Mouse (Mus musculus): ENCODE data around the gene Traf3ip3. TPM values are rescaled to one million over a fixed set of nuclear protein-coding genes. Genes with fewer than 3 reads are reported as not detected.

Traf3ip3 gene
- total and polyA plus RNA-seq, 2 experiments from 2014 or later: 1.6 to 1.8 TPM

GRCm38 (mm10) chr1:193211371-193211770 lies 9.9 kb upstream of the Traf3ip3 start:
- Histone ChIP-seq H3K36me3 (ENCODE audit: insufficient read depth) (no peaks in the 10 kb centered on the region), H3K4me2 (ENCODE audit: low read depth) (no peak overlapping the region), H3K9me3 (ENCODE audit: low read length) (no peaks in the 10 kb centered on the region), H3K4me1 (ENCODE audit: insufficient read depth) (no peaks in the 10 kb centered on the region), H3K4me3 (ENCODE audit: low read depth, low read length) (no peak overlapping the region), H3K9ac (no peak overlapping the region), H3K27ac (ENCODE audit: low read depth, low read length) (no peak overlapping the region), H3K27me3 (ENCODE audit: insufficient read depth, low read length) (no peaks in the 10 kb centered on the region)
- WGBS: 74% methylated on average over 5 of the region's 5 CpGs
- TF ChIP-seq CTCF (IDR thresholded peaks at IDR 0.05; ENCODE audit: low read depth): no peak
- DNase-seq (no peak), ATAC-seq (no peak)

- no peak overlapping the region for H3K27ac ChIP-seq (ENCODE audit: low read depth, low read length)
- no peaks in the 10 kb centered on the region for H3K9me3 ChIP-seq (ENCODE audit: low read length)
- no peaks in the 10 kb centered on the region for H3K36me3 ChIP-seq (ENCODE audit: insufficient read depth)
- peak; percentile 72 for TF ChIP-seq CTCF (IDR thresholded peaks at IDR 0.05; ENCODE audit: low read depth)
- DNase-seq (peak; percentile 21), ATAC-seq (no peak)
- no peaks in the 10 kb centered on the region for H3K27me3 ChIP-seq (ENCODE audit: insufficient read depth, low read length)
- no peak overlapping the region for H3K4me3 ChIP-seq (ENCODE audit: low read depth, low read length)
- H3K9ac ChIP-seq: no peak overlapping the region
- no peaks in the 10 kb centered on the region for H3K4me1 ChIP-seq (ENCODE audit: insufficient read depth)
- no peak overlapping the region for H3K4me2 ChIP-seq (ENCODE audit: low read depth)
- WGBS: 33% methylated on average over 2 of the region's 2 CpGs
Measured at GRCm38 (mm10) chr1:193208178-193208577, 6.7 kb upstream of the Traf3ip3 start.

GRCm38 (mm10) chr1:193207503-193207902 lies 6.0 kb upstream of the Traf3ip3 start, which contains the start of gene Lamb3:
TSS of gene Lamb3 (plus strand) at chr1:193207699.
- Histone ChIP-seq H3K9me3 (ENCODE audit: low read length) (no peaks in the 10 kb centered on the region), H3K27ac (ENCODE audit: low read depth, low read length) (no peak within 1 kb of the TSS), H3K4me1 (ENCODE audit: insufficient read depth) (no peaks in the 10 kb centered on the region), H3K27me3 (ENCODE audit: insufficient read depth, low read length) (no peaks in the 10 kb centered on the region), H3K4me3 (ENCODE audit: low read depth, low read length) (no peak within 1 kb of the TSS), H3K4me2 (ENCODE audit: low read depth) (no peak within 1 kb of the TSS), H3K36me3 (ENCODE audit: insufficient read depth) (no peaks in the 10 kb centered on the region), H3K9ac (no peak within 1 kb of the TSS)
- DNase-seq: no peak
- no peak for TF ChIP-seq CTCF (IDR thresholded peaks at IDR 0.05; ENCODE audit: low read depth)
- ATAC-seq: no peak
- 91% methylated on average over 3 of the region's 3 CpGs for WGBS

GRCm38 (mm10) chr1:193205431-193205830 lies 3.9 kb upstream of the Traf3ip3 start:
- no peak for DNase-seq
- Histone ChIP-seq H3K36me3 (ENCODE audit: insufficient read depth) (no peaks in the 10 kb centered on the region), H3K4me3 (ENCODE audit: low read depth, low read length) (no peak overlapping the region), H3K27ac (ENCODE audit: low read depth, low read length) (no peak overlapping the region), H3K4me1 (ENCODE audit: insufficient read depth) (no peaks in the 10 kb centered on the region), H3K4me2 (ENCODE audit: low read depth) (no peak overlapping the region), H3K9ac (no peak overlapping the region), H3K9me3 (ENCODE audit: low read length) (no peaks in the 10 kb centered on the region), H3K27me3 (ENCODE audit: insufficient read depth, low read length) (no peaks in the 10 kb centered on the region)
- 97% methylated on average over 2 of the region's 2 CpGs for WGBS
- ATAC-seq: no peak
- TF ChIP-seq CTCF (IDR thresholded peaks at IDR 0.05; ENCODE audit: low read depth): no peak

- Histone ChIP-seq H3K27me3 (ENCODE audit: insufficient read depth, low read length) (no peaks in the 10 kb centered on the region), H3K4me1 (ENCODE audit: insufficient read depth) (no peaks in the 10 kb centered on the region), H3K27ac (ENCODE audit: low read depth, low read length) (no peak overlapping the region), H3K4me3 (ENCODE audit: low read depth, low read length) (no peak overlapping the region), H3K9me3 (ENCODE audit: low read length) (no peaks in the 10 kb centered on the region), H3K36me3 (ENCODE audit: insufficient read depth) (no peaks in the 10 kb centered on the region), H3K9ac (no peak overlapping the region), H3K4me2 (ENCODE audit: low read depth) (no peak overlapping the region)
- WGBS: 88% methylated on average over 2 of the region's 2 CpGs
- TF ChIP-seq CTCF (IDR thresholded peaks at IDR 0.05; ENCODE audit: low read depth): no peak
- no peak for DNase-seq
- no peak for ATAC-seq
Measured at GRCm38 (mm10) chr1:193203821-193204220, 2.3 kb upstream of the Traf3ip3 start.

- no peak for TF ChIP-seq CTCF (IDR thresholded peaks at IDR 0.05; ENCODE audit: low read depth)
- Histone ChIP-seq H3K4me1 (ENCODE audit: insufficient read depth) (no peaks in the 10 kb centered on the region), H3K27ac (ENCODE audit: low read depth, low read length) (no peak overlapping the region), H3K4me2 (ENCODE audit: low read depth) (no peak overlapping the region), H3K36me3 (ENCODE audit: insufficient read depth) (no peaks in the 10 kb centered on the region), H3K27me3 (ENCODE audit: insufficient read depth, low read length) (no peaks in the 10 kb centered on the region), H3K4me3 (ENCODE audit: low read depth, low read length) (no peak overlapping the region), H3K9ac (no peak overlapping the region), H3K9me3 (ENCODE audit: low read length) (no peaks in the 10 kb centered on the region)
- DNase-seq (no peak), ATAC-seq (no peak)
- WGBS: 78% methylated on average over 8 of the region's 8 CpGs
Measured at GRCm38 (mm10) chr1:193200640-193201382, 692 bp downstream of the Traf3ip3 start.

- no peak overlapping the region for H3K27ac ChIP-seq (ENCODE audit: low read depth, low read length)
- no peaks in the 10 kb centered on the region for H3K4me1 ChIP-seq (ENCODE audit: insufficient read depth)
- H3K36me3 ChIP-seq (ENCODE audit: insufficient read depth): no peaks in the 10 kb centered on the region
- ATAC-seq (no peak), DNase-seq (no peak)
- H3K4me2 ChIP-seq (ENCODE audit: low read depth): no peak overlapping the region
- no peaks in the 10 kb centered on the region for H3K27me3 ChIP-seq (ENCODE audit: insufficient read depth, low read length)
- H3K9ac ChIP-seq: no peak overlapping the region
- TF ChIP-seq CTCF (IDR thresholded peaks at IDR 0.05; ENCODE audit: low read depth): 0 out of 2 replicates have a peak, but pooled peaks have one; percentile 13
- H3K4me3 ChIP-seq (ENCODE audit: low read depth, low read length): no peak overlapping the region
- 86% methylated on average over 2 of the region's 2 CpGs for WGBS
- no peaks in the 10 kb centered on the region for H3K9me3 ChIP-seq (ENCODE audit: low read length)
Measured at GRCm38 (mm10) chr1:193198312-193198711, 3.2 kb downstream of the Traf3ip3 start.

Data from forebrain, postnatal 0 days (tissue).